Mouse (Mus musculus) neural tube, embryonic 15.5 days (tissue): Measurements from ENCODE around the gene Mrps24. TPM values are rescaled to one million over a fixed set of nuclear protein-coding genes. Genes with fewer than 3 reads are reported as not detected.

Source experiments
- ATAC-seq: fragments of 200-750 bp; cut with Nextera tagmentation; 2 replicates; pipeline ENCODE4 v1.8.0; 2017; ENCODE audit warnings: mild to moderate bottlenecking, moderate TSS enrichment, moderate library complexity; ENCODE audit not compliant: low FRiP score
- H3K27ac ChIP-seq: fragments of 300-500 bp; sonication (generic); replicated peaks from 2 replicates; pipeline ENCODE4 v1.5.1; 2015; ENCODE audit warnings: mild to moderate bottlenecking, inconsistent platforms
- H3K27me3 ChIP-seq: fragments of 300-500 bp; sonication (generic); replicated peaks from 2 replicates; pipeline ENCODE4 v1.6.1; 2015; ENCODE audit warnings: inconsistent platforms
- H3K36me3 ChIP-seq: fragments of 300-500 bp; sonication (generic); 2 replicates; pipeline ENCODE4 v1.6.1; 2015; ENCODE audit warnings: inconsistent platforms
- H3K4me1 ChIP-seq: fragments of 300-500 bp; sonication (generic); 2 replicates; pipeline ENCODE4 v1.6.1; 2015; ENCODE audit warnings: inconsistent platforms
- H3K4me2 ChIP-seq: fragments of 300-500 bp; sonication (generic); 2 replicates; pipeline ENCODE4 v1.6.1; 2015; ENCODE audit warnings: inconsistent platforms, mild to moderate bottlenecking, moderate library complexity
- H3K4me3 ChIP-seq: fragments of 300-500 bp; sonication (generic); replicated peaks from 2 replicates; pipeline ENCODE4 v1.5.1; 2015; ENCODE audit warnings: mild to moderate bottlenecking, inconsistent platforms
- H3K9ac ChIP-seq: fragments of 300-500 bp; sonication (generic); replicated peaks from 2 replicates; pipeline ENCODE4 v1.6.1; 2015; ENCODE audit warnings: mild to moderate bottlenecking, inconsistent platforms
- H3K9me3 ChIP-seq: fragments of 300-500 bp; sonication (generic); replicated peaks from 2 replicates; pipeline ENCODE4 v1.6.1; 2016; ENCODE audit warnings: inconsistent platforms
- WGBS: fragments of 180-500 bp; shearing (Covaris S2); methylation state at CpG from one replicate; pipeline ENCODE4 v1.1.7; 2015; ENCODE audit warnings: mixed read lengths; 5-methylcytosine and 5-hydroxymethylcytosine counted together
- polyA plus RNA-seq: library from polyadenylated mRNA; unstranded; fragments of >200 nt; fragmentation: Nextera tagmentation; extraction: Ambion mirVana; gene quantifications from 2 replicates; pipeline ENCODE4 v1.2.1, GENCODE M21; 2015

Mrps24 gene
- polyA plus RNA-seq, 1 experiment from 2014 or later: 206 TPM

- H3K9me3 ChIP-seq: no peaks in the 10 kb centered on the region
- H3K9ac ChIP-seq: no peak overlapping the region
- peaks cover 14% of the 10 kb centered on the region for H3K4me1 ChIP-seq
- H3K27ac ChIP-seq: no peak overlapping the region
- H3K27me3 ChIP-seq: no peaks in the 10 kb centered on the region
- WGBS: 89% methylated on average over 6 of the region's 6 CpGs
- H3K4me2 ChIP-seq: no peak overlapping the region
- H3K36me3 ChIP-seq: peaks cover 19% of the 10 kb centered on the region
- no peak for ATAC-seq
- H3K4me3 ChIP-seq: no peak overlapping the region
Observed at GRCm38 (mm10) chr11:5702957-5703332, 12.5 kb downstream of the Mrps24 start.

GRCm38 (mm10) chr11:5702271-5702956 lies 13.1 kb downstream of the Mrps24 start:
- Histone ChIP-seq H3K4me3 (no peak overlapping the region), H3K36me3 (peaks cover 19% of the 10 kb centered on the region), H3K9ac (no peak overlapping the region), H3K4me2 (no peak overlapping the region), H3K27ac (no peak overlapping the region), H3K4me1 (peaks cover 14% of the 10 kb centered on the region), H3K27me3 (no peaks in the 10 kb centered on the region), H3K9me3 (no peaks in the 10 kb centered on the region)
- no peak for ATAC-seq
- WGBS: 82% methylated on average over 5 of the region's 5 CpGs

GRCm38 (mm10) chr11:5701821-5702220 lies 13.7 kb downstream of the Mrps24 start:
- Histone ChIP-seq H3K4me2 (no peak overlapping the region), H3K4me3 (no peak overlapping the region), H3K27me3 (no peaks in the 10 kb centered on the region), H3K9me3 (no peaks in the 10 kb centered on the region), H3K4me1 (peaks cover 14% of the 10 kb centered on the region), H3K9ac (no peak overlapping the region), H3K36me3 (peaks cover 19% of the 10 kb centered on the region), H3K27ac (no peak overlapping the region)
- 93% methylated on average over 1 of the region's 1 CpGs for WGBS
- no peak for ATAC-seq

- H3K9ac ChIP-seq: no peak overlapping the region
- no peaks in the 10 kb centered on the region for H3K27me3 ChIP-seq
- H3K4me3 ChIP-seq: no peak overlapping the region
- ATAC-seq: no peak
- peaks cover 19% of the 10 kb centered on the region for H3K36me3 ChIP-seq
- H3K27ac ChIP-seq: no peak overlapping the region
- peaks cover 8% of the 10 kb centered on the region for H3K4me1 ChIP-seq
- 75% methylated on average over 2 of the region's 2 CpGs for WGBS
- no peaks in the 10 kb centered on the region for H3K9me3 ChIP-seq
- no peak overlapping the region for H3K4me2 ChIP-seq
Observed at GRCm38 (mm10) chr11:5701300-5701699, 14.2 kb downstream of the Mrps24 start.

GRCm38 (mm10) chr11:5700808-5701207 lies 14.7 kb downstream of the Mrps24 start:
- no peaks in the 10 kb centered on the region for H3K9me3 ChIP-seq
- peaks cover 3% of the 10 kb centered on the region for H3K4me1 ChIP-seq
- no peak overlapping the region for H3K4me3 ChIP-seq
- no peak overlapping the region for H3K4me2 ChIP-seq
- no peak overlapping the region for H3K9ac ChIP-seq
- WGBS: 95% methylated on average over 7 of the region's 7 CpGs
- no peak for ATAC-seq
- H3K36me3 ChIP-seq: peaks cover 19% of the 10 kb centered on the region
- H3K27ac ChIP-seq: no peak overlapping the region
- H3K27me3 ChIP-seq: no peaks in the 10 kb centered on the region

- 0 out of 2 replicates have a peak, but pooled peaks cover 2% of the 10 kb centered on the region for H3K9me3 ChIP-seq
- H3K36me3 ChIP-seq: no peaks in the 10 kb centered on the region
- H3K4me1 ChIP-seq: no peaks in the 10 kb centered on the region
- no peak overlapping the region for H3K4me2 ChIP-seq
- H3K9ac ChIP-seq: no peak overlapping the region
- no peak overlapping the region for H3K27ac ChIP-seq
- WGBS: 36% methylated on average over 7 of the region's 7 CpGs
- H3K4me3 ChIP-seq: no peak overlapping the region
- no peak for ATAC-seq
- no peaks in the 10 kb centered on the region for H3K27me3 ChIP-seq
Observed at GRCm38 (mm10) chr11:5691775-5692174, 23.7 kb downstream of the Mrps24 start.

- no peak overlapping the region for H3K9ac ChIP-seq
- no peaks in the 10 kb centered on the region for H3K27me3 ChIP-seq
- no peaks in the 10 kb centered on the region for H3K4me1 ChIP-seq
- no peak overlapping the region for H3K4me2 ChIP-seq
- no peak overlapping the region for H3K4me3 ChIP-seq
- no peak overlapping the region for H3K27ac ChIP-seq
- H3K9me3 ChIP-seq: no peaks in the 10 kb centered on the region
- H3K36me3 ChIP-seq: no peaks in the 10 kb centered on the region
- WGBS: 46% methylated on average over 7 of the region's 7 CpGs
- ATAC-seq: no peak
Observed at GRCm38 (mm10) chr11:5684283-5684682, 31.2 kb downstream of the Mrps24 start.

- no peak for ATAC-seq
- Histone ChIP-seq H3K9me3 (no peaks in the 10 kb centered on the region), H3K4me2 (no peak overlapping the region), H3K9ac (no peak overlapping the region), H3K27ac (no peak overlapping the region), H3K36me3 (no peaks in the 10 kb centered on the region), H3K4me1 (no peaks in the 10 kb centered on the region), H3K27me3 (no peaks in the 10 kb centered on the region), H3K4me3 (no peak overlapping the region)
- WGBS: 77% methylated on average over 6 of the region's 6 CpGs
Observed at GRCm38 (mm10) chr11:5682541-5682940, 32.9 kb downstream of the Mrps24 start.

Other genes starting within 250 kb of the Mrps24 start
- gene Xbp1, start 195.0 kb downstream of the Mrps24 start, polyA plus RNA-seq: 154 and 184 TPM in 2 replicates
- 11.2 and 13.0 TPM in 2 replicates for gene Ccdc117, start 173.5 kb downstream of the Mrps24 start, polyA plus RNA-seq
- gene Ankrd36, start 146.0 kb downstream of the Mrps24 start, polyA plus RNA-seq: not detected in 2 replicates
- 33.0 and 34.1 TPM in 2 replicates for gene Urgcp, start 46.7 kb upstream of the Mrps24 start, polyA plus RNA-seq
- 131 and 142 TPM in 2 replicates for gene Dbnl, start 72.8 kb upstream of the Mrps24 start, polyA plus RNA-seq
- 14.4 and 21.9 TPM in 2 replicates for gene Pgam2, start 88.1 kb upstream of the Mrps24 start, polyA plus RNA-seq
- gene Polm, start 122.3 kb upstream of the Mrps24 start, polyA plus RNA-seq: 6.5 and 8.5 TPM in 2 replicates
- gene Aebp1, start 146.3 kb upstream of the Mrps24 start, polyA plus RNA-seq: 22.1 and 24.3 TPM in 2 replicates
- 64.5 and 81.0 TPM in 2 replicates for gene Pold2, start 162.6 kb upstream of the Mrps24 start, polyA plus RNA-seq
- 1.4 and 10.6 TPM in 2 replicates for gene Myl7, start 183.1 kb upstream of the Mrps24 start, polyA plus RNA-seq
- 3.4 and 4.2 TPM in 2 replicates for gene Gck, start 234.4 kb upstream of the Mrps24 start, polyA plus RNA-seq
- gene Ykt6, start 240.0 kb upstream of the Mrps24 start, polyA plus RNA-seq: 84.9 and 87.1 TPM in 2 replicates